Mouse (Mus musculus) heart, postnatal 0 days (tissue): Measurements from ENCODE around the gene Nova2. TPM values are rescaled to one million over a fixed set of nuclear protein-coding genes. Genes with fewer than 3 reads are reported as not detected.
A peak's percentile ranks its signal among the peaks of the same experiment; 100 is the strongest.

Experiments
- ATAC-seq: fragments of 200-750 bp; cut with Nextera tagmentation; 2 replicates; pipeline ENCODE4 v1.8.0; 2017; ENCODE audit warnings: low read depth, moderate number of reproducible peaks, moderate library complexity; ENCODE audit not compliant: insufficient read depth
- DNase-seq: peaks from one replicate; pipeline ENCODE4 v3.0.0-alpha.2; 2016; ENCODE audit warnings: low spot score
- H3K27ac ChIP-seq: fragments of 300-500 bp; sonication (generic); 2 replicates; pipeline ENCODE4 v1.5.1; 2014; ENCODE audit warnings: low read depth, mild to moderate bottlenecking
- H3K27me3 ChIP-seq: fragments of 300-500 bp; sonication (generic); 2 replicates; pipeline ENCODE4 v1.6.1; 2014; ENCODE audit warnings: low read length, mixed read lengths; ENCODE audit not compliant: control insufficient read depth, insufficient read depth
- H3K36me3 ChIP-seq: fragments of 300-500 bp; sonication (generic); replicated peaks from 2 replicates; pipeline ENCODE4 v1.6.1; 2014; ENCODE audit warnings: low read length, mixed read lengths; ENCODE audit not compliant: control insufficient read depth, insufficient read depth
- H3K4me1 ChIP-seq: fragments of 300-500 bp; sonication (generic); 2 replicates; pipeline ENCODE4 v1.6.1; 2014; ENCODE audit warnings: antibody characterized with exemption; ENCODE audit not compliant: control insufficient read depth, insufficient read depth
- H3K4me2 ChIP-seq: fragments of 300-500 bp; sonication (generic); 2 replicates; pipeline ENCODE4 v1.6.1; 2014; ENCODE audit warnings: low read depth, mild to moderate bottlenecking, low read length, moderate library complexity
- H3K4me3 ChIP-seq: fragments of 300-500 bp; sonication (generic); 2 replicates; pipeline ENCODE4 v1.5.1; 2014; ENCODE audit warnings: low read depth, low read length
- H3K9ac ChIP-seq: fragments of 300-500 bp; sonication (generic); replicated peaks from 2 replicates; pipeline ENCODE4 v1.6.1; 2014; ENCODE audit warnings: low read depth, low read length, mixed read lengths
- H3K9me3 ChIP-seq: fragments of 300-500 bp; sonication (generic); replicated peaks from 2 replicates; pipeline ENCODE4 v1.6.1; 2016; ENCODE audit warnings: low read length; ENCODE audit not compliant: control insufficient read depth
- CTCF ChIP-seq: IDR thresholded peaks from 2 replicates; pipeline ENCODE4 v1.5.1; 2016; ENCODE audit warnings: antibody characterized with exemption, control low read depth, low read depth
- EP300 ChIP-seq: IDR thresholded peaks from 2 replicates; pipeline ENCODE4 v1.6.1; 2016; ENCODE audit warnings: antibody characterized with exemption, low read depth
- WGBS: fragments of 180-500 bp; shearing (Covaris S2); extraction: QIAGEN DNeasy Blood & Tissue Kit; methylation state at CpG from one replicate; pipeline ENCODE4 v1.1.7; 2014; 5-methylcytosine and 5-hydroxymethylcytosine counted together
- polyA plus RNA-seq: library from polyadenylated mRNA; unstranded; fragments of >200 nt; fragmentation: Nextera tagmentation; extraction: Ambion mirVana; gene quantifications from 2 replicates; pipeline ENCODE4 v1.2.1, GENCODE M21; 2015
- total RNA-seq: library from RNA; depleted of rRNA; stranded (reverse); fragments of >200 nt; gene quantifications from 2 replicates; pipeline ENCODE4 v1.2.3, GENCODE M21; 2014; ENCODE audit warnings: low replicate concordance

Nova2 gene
- total and polyA plus RNA-seq, 2 experiments from 2014 or later: 0.41 to 0.61 TPM

DNA sequence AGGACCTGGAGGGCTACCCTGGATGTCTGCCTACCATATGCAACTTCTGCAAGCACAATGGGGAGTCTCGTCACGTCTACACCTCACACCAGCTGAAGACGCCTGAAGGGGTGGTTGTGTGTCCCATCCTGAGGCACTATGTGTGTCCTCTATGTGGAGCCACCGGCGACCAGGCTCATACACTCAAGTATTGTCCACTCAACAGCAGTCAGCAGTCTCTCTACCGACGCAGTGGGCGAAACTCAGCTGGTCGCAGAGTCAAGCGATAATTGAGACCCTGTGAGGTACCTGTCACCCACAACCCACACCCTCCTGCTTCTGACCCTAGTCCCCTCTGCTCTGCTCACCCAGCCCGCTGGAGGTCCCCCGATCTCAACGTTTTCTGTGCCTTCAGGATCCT lies 62.1 kb downstream of the Nova2 start:
- Histone ChIP-seq H3K36me3 (no peaks in the 10 kb centered on the region), H3K9me3 (no peaks in the 10 kb centered on the region), H3K4me2 (no peak overlapping the region), H3K4me1 (peaks cover 5% of the 10 kb centered on the region), H3K27ac (no peak overlapping the region), H3K27me3 (peaks cover 16% of the 10 kb centered on the region; the same call in 1 of the 2 replicates), H3K4me3 (no peak overlapping the region), H3K9ac (no peak overlapping the region)
- ATAC-seq (no peak), DNase-seq (no peak)
- TF ChIP-seq EP300 (no peak), CTCF (no peak)
- 62% methylated on average over 13 of the region's 13 CpGs for WGBS

DNA sequence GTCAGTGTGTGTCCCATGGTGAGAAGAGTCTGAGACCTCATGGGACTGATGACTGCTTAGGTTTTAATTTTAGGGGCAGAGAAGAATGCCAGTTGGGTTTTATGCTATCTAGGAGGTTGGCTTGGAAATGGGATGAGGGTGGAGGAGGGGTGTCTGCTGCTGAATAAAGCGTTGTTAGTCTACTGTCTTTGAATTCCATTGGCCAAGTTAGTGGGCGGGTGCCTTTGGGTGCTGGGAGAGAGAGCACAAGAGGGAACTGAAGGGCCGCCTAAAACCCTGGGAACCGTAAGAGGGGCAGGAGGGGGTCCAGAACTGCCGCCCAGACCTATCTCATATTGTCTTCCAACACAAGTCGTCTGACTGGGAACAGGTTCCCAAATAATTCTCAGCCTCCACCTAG lies 63.1 kb downstream of the Nova2 start:
- H3K9me3 ChIP-seq: no peaks in the 10 kb centered on the region

DNA sequence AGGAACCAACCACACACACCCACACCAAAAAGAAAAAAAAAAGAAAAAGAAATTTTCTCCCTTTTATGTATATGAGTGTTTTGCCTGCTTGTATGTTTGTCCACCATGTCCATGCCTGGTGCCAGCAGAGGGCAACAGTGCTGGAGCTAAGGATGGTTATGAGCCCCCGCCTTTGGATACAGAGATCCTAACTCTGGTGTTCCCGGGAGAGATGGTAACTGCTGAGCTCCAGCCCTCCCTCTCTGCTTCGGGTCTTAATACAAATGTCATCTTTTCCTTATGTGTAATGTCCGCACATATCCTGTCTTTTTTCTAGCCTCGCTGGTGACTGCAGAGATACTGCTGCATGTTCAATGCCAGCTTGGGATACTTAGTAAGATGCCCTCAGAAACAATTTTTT lies 64.3 kb downstream of the Nova2 start:
- peaks cover 5% of the 10 kb centered on the region for H3K4me1 ChIP-seq
- TF ChIP-seq CTCF (no peak), EP300 (no peak)
- H3K9me3 ChIP-seq: no peaks in the 10 kb centered on the region
- 0 out of 2 replicates have a peak overlapping the region, but pooled peaks have one; percentile 56 for H3K4me3 ChIP-seq
- WGBS: 17% methylated on average over 5 of the region's 5 CpGs
- H3K36me3 ChIP-seq: 0 out of 2 replicates have a peak, but pooled peaks cover under 1% of the 10 kb centered on the region
- no peak for DNase-seq
- no peak overlapping the region for H3K27ac ChIP-seq
- peaks cover 19% of the 10 kb centered on the region; the same call in 1 of the 2 replicates for H3K27me3 ChIP-seq
- H3K4me2 ChIP-seq: peak overlapping the region; percentile 89; the same call in 1 of the 2 replicates
- no peak for ATAC-seq
- H3K9ac ChIP-seq: no peak overlapping the region

More for the DNA sequence above, 63.1 kb downstream of the Nova2 start:
- peaks cover 5% of the 10 kb centered on the region for H3K4me1 ChIP-seq
- no peak overlapping the region for H3K4me2 ChIP-seq
- H3K27ac ChIP-seq: no peak overlapping the region
- ATAC-seq (no peak), DNase-seq (no peak)
- TF ChIP-seq CTCF (no peak), EP300 (no peak)
- no peak overlapping the region for H3K9ac ChIP-seq
- no peak overlapping the region for H3K4me3 ChIP-seq
- peaks cover 19% of the 10 kb centered on the region; the same call in 1 of the 2 replicates for H3K27me3 ChIP-seq
- WGBS: 67% methylated on average over 6 of the region's 6 CpGs
- no peaks in the 10 kb centered on the region for H3K36me3 ChIP-seq

DNA sequence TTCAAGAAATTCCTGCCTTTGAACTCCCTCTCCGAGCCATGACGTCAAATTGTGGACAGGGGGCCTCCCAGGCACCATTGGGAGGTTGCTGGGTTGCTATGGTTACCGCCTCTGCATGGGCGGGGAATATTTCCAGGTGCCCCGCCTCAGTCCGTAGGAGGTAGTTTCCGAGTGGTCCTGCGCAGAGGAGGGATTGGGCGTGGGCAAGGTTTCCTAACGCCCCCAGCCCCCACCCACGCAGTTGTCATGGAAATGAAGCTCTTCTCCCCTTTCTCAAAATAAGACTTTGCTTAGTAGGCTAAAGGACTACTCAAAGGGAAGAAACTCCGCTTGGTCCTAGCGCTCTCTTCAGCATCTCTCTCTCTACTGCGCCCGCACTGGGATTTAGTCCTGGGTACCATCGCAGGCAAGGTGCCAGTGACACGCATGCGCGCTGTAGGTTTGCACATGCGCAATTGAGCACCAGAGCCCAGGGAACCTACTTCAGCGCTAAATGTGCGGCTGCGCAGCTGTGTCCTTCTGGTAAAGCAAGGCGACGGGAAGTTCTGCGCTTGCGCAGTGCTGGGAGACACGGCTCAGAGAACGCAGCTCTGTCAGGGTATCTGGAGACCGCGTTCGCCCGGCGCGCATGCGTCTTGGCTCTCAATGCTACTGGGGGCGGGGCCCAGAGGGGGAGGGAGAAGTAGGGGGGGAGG lies 65.1 kb downstream of the Nova2 start, which contains the start of gene Mypop:
Mypop (plus strand) TSS at position 645 of the 695 bp plus-strand sequence.
- Histone ChIP-seq H3K4me1 (peaks cover 5% of the 10 kb centered on the region), H3K9me3 (no peaks in the 10 kb centered on the region), H3K4me2 (peak within 1 kb of the TSS; percentile 89), H3K27ac (no peak within 1 kb of the TSS), H3K27me3 (peaks cover 19% of the 10 kb centered on the region; the same call in 1 of the 2 replicates), H3K36me3 (0 out of 2 replicates have a peak, but pooled peaks cover 4% of the 10 kb centered on the region), H3K9ac (peak within 1 kb of the TSS; percentile 10; the same call in 1 of the 2 replicates), H3K4me3 (peak within 1 kb of the TSS; percentile 56)
- DNase-seq (peak; percentile 100), ATAC-seq (peak; percentile 96)
- WGBS: under 1% methylated on average over 37 of the region's 37 CpGs
- TF ChIP-seq CTCF (no peak), EP300 (no peak)

DNA sequence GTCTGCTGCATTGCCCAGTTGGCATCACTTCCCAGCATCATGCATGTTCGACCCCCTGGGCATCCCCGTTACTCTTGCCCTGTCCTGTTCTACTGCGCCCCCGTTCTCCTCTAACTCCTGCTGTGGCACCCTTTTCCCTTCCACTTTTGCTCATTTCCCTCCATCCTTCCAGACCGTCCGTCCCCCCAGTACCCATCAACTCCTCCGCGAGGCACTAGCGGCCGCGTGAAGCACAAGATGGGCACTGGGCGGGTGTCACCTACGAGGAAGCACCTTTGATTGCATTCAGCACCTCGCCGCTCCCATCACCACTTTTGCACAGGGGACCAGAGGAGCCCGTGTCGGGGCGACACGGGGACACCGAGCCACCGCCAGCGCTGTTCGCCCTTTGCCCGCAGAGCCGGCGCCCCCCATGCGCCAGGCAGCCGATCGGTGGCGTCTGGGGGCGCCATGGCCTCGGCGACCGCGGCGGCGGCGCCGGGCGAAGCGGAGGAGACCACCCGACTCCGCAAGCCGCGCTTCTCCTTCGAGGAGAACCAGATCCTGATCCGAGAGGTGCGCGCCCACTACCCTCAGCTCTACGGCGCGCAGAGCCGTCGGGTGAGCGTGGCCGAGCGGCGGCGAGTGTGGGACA lies 66.1 kb downstream of the Nova2 start:
- WGBS: under 1% methylated on average over 59 of the region's 59 CpGs
- no peak for TF ChIP-seq CTCF
- TF ChIP-seq EP300: no peak
- peaks cover 19% of the 10 kb centered on the region; the same call in 1 of the 2 replicates for H3K27me3 ChIP-seq
- no peak overlapping the region for H3K27ac ChIP-seq
- H3K4me2 ChIP-seq: peak overlapping the region; percentile 89
- H3K4me1 ChIP-seq: peaks cover 5% of the 10 kb centered on the region
- H3K9me3 ChIP-seq: no peaks in the 10 kb centered on the region
- H3K9ac ChIP-seq: peak overlapping the region; percentile 10; the same call in 1 of the 2 replicates
- ATAC-seq (no peak), DNase-seq (no peak)
- peak overlapping the region; percentile 56 for H3K4me3 ChIP-seq
- H3K36me3 ChIP-seq: 0 out of 2 replicates have a peak, but pooled peaks cover 12% of the 10 kb centered on the region
